Mouse (Mus musculus) bone marrow macrophage, adult 2 months (primary cell): ENCODE data around the gene Il9.

Experiments used
- CTCF ChIP-seq: IDR thresholded peaks from 2 replicates; pipeline ENCODE4 v1.5.1; 2012; ENCODE audit warnings: low read depth, mild to moderate bottlenecking, low read length, moderate library complexity
- POLR2A ChIP-seq: IDR thresholded peaks from 2 replicates; pipeline ENCODE4 v1.6.1; 2012; ENCODE audit warnings: mild to moderate bottlenecking, low read depth, low read length, borderline replicate concordance

- no peak for TF ChIP-seq CTCF
- no peak for TF ChIP-seq POLR2A
Observed at GRCm38 (mm10) chr13:56462791-56463190, 19.3 kb downstream of the Il9 start.
